Mouse (Mus musculus): ENCODE measurements around the gene Hes5. TPM values are rescaled to one million over a fixed set of nuclear protein-coding genes. Genes with fewer than 3 reads are reported as not detected.

The Hes5 gene
- polyA plus RNA-seq, 1 experiment: 0.47 TPM

GRCm38 (mm10) chr4:154948940-154949588 is 11.7 kb upstream of the Hes5 start:
- H3K4me1 ChIP-seq (ENCODE audit: control insufficient read depth, insufficient read depth, insufficient read length, low read length): peaks cover 8% of the 10 kb centered on the region; the same call in 1 of the 2 replicates
- no peak overlapping the region for H3K4me3 ChIP-seq (ENCODE audit: low read depth, low read length)
- TF ChIP-seq POLR2A (IDR thresholded peaks at IDR 0.05; ENCODE audit: low read depth, low read length): no peak
- no peak for TF ChIP-seq CTCF (IDR thresholded peaks at IDR 0.05; ENCODE audit: extremely low read depth, insufficient read length, insufficient replicate concordance, low read depth, low read length)
- 61% methylated on average over 6 of the region's 6 CpGs for WGBS
- H3K36me3 ChIP-seq (ENCODE audit: control insufficient read depth, insufficient read depth, low read length): no peaks in the 10 kb centered on the region
- H3K27me3 ChIP-seq (ENCODE audit: control insufficient read depth, insufficient read depth, low read length): peaks cover 35% of the 10 kb centered on the region
- H3K27ac ChIP-seq (ENCODE audit: insufficient read depth, low read depth, low read length): no peak overlapping the region

GRCm38 (mm10) chr4:154949589-154949982 is 11.1 kb upstream of the Hes5 start:
- no peak for TF ChIP-seq POLR2A (IDR thresholded peaks at IDR 0.05; ENCODE audit: low read depth, low read length)
- TF ChIP-seq CTCF (IDR thresholded peaks at IDR 0.05; ENCODE audit: extremely low read depth, insufficient read length, insufficient replicate concordance, low read depth, low read length): no peak
- Histone ChIP-seq H3K4me3 (ENCODE audit: low read depth, low read length) (no peak overlapping the region), H3K27me3 (ENCODE audit: control insufficient read depth, insufficient read depth, low read length) (peaks cover 35% of the 10 kb centered on the region), H3K4me1 (ENCODE audit: control insufficient read depth, insufficient read depth, insufficient read length, low read length) (peaks cover 8% of the 10 kb centered on the region; the same call in 1 of the 2 replicates), H3K27ac (ENCODE audit: insufficient read depth, low read depth, low read length) (no peak overlapping the region), H3K36me3 (ENCODE audit: control insufficient read depth, insufficient read depth, low read length) (no peaks in the 10 kb centered on the region)
- WGBS: 15% methylated on average over 16 of the region's 16 CpGs

- Histone ChIP-seq H3K27ac (ENCODE audit: insufficient read depth, low read depth, low read length) (no peak overlapping the region), H3K36me3 (ENCODE audit: control insufficient read depth, insufficient read depth, low read length) (no peaks in the 10 kb centered on the region), H3K4me1 (ENCODE audit: control insufficient read depth, insufficient read depth, insufficient read length, low read length) (0 out of 2 replicates have a peak, but pooled peaks cover 3% of the 10 kb centered on the region), H3K27me3 (ENCODE audit: control insufficient read depth, insufficient read depth, low read length) (peaks cover 35% of the 10 kb centered on the region), H3K4me3 (ENCODE audit: low read depth, low read length) (no peak overlapping the region)
- WGBS: 5% methylated on average over 26 of the region's 26 CpGs
- TF ChIP-seq POLR2A (IDR thresholded peaks at IDR 0.05; ENCODE audit: low read depth, low read length) (no peak), CTCF (IDR thresholded peaks at IDR 0.05; ENCODE audit: extremely low read depth, insufficient read length, insufficient replicate concordance, low read depth, low read length) (no peak)
These were observed 8.1 kb upstream of the Hes5 start for GRCm38 (mm10) chr4:154952461-154953241.

- no peak overlapping the region for H3K4me3 ChIP-seq (ENCODE audit: low read depth, low read length)
- 70% methylated on average over 9 of the region's 9 CpGs for WGBS
- peaks cover 7% of the 10 kb centered on the region; the same call in 1 of the 2 replicates for H3K4me1 ChIP-seq (ENCODE audit: control insufficient read depth, insufficient read depth, insufficient read length, low read length)
- peaks cover 38% of the 10 kb centered on the region for H3K27me3 ChIP-seq (ENCODE audit: control insufficient read depth, insufficient read depth, low read length)
- no peaks in the 10 kb centered on the region for H3K36me3 ChIP-seq (ENCODE audit: control insufficient read depth, insufficient read depth, low read length)
- TF ChIP-seq POLR2A (IDR thresholded peaks at IDR 0.05; ENCODE audit: low read depth, low read length): no peak
- no peak for TF ChIP-seq CTCF (IDR thresholded peaks at IDR 0.05; ENCODE audit: extremely low read depth, insufficient read length, insufficient replicate concordance, low read depth, low read length)
- H3K27ac ChIP-seq (ENCODE audit: insufficient read depth, low read depth, low read length): no peak overlapping the region
These were observed 4.1 kb upstream of the Hes5 start for GRCm38 (mm10) chr4:154956604-154957003.

- Histone ChIP-seq H3K27ac (ENCODE audit: insufficient read depth, low read depth, low read length) (no peak overlapping the region), H3K27me3 (ENCODE audit: control insufficient read depth, insufficient read depth, low read length) (peaks cover 37% of the 10 kb centered on the region), H3K4me1 (ENCODE audit: control insufficient read depth, insufficient read depth, insufficient read length, low read length) (peaks cover 8% of the 10 kb centered on the region), H3K36me3 (ENCODE audit: control insufficient read depth, insufficient read depth, low read length) (no peaks in the 10 kb centered on the region), H3K4me3 (ENCODE audit: low read depth, low read length) (no peak overlapping the region)
- TF ChIP-seq POLR2A (IDR thresholded peaks at IDR 0.05; ENCODE audit: low read depth, low read length) (no peak), CTCF (IDR thresholded peaks at IDR 0.05; ENCODE audit: extremely low read depth, insufficient read length, insufficient replicate concordance, low read depth, low read length) (no peak)
- WGBS: 68% methylated on average over 13 of the region's 13 CpGs
These were observed 3.3 kb upstream of the Hes5 start for GRCm38 (mm10) chr4:154957289-154957993.

- Histone ChIP-seq H3K36me3 (ENCODE audit: control insufficient read depth, insufficient read depth, low read length) (no peaks in the 10 kb centered on the region), H3K4me1 (ENCODE audit: control insufficient read depth, insufficient read depth, insufficient read length, low read length) (peaks cover 8% of the 10 kb centered on the region), H3K27me3 (ENCODE audit: control insufficient read depth, insufficient read depth, low read length) (peaks cover 29% of the 10 kb centered on the region), H3K4me3 (ENCODE audit: low read depth, low read length) (no peak overlapping the region), H3K27ac (ENCODE audit: insufficient read depth, low read depth, low read length) (no peak overlapping the region)
- 16% methylated on average over 15 of the region's 15 CpGs for WGBS
- no peak for TF ChIP-seq POLR2A (IDR thresholded peaks at IDR 0.05; ENCODE audit: low read depth, low read length)
These were observed 2.6 kb upstream of the Hes5 start for GRCm38 (mm10) chr4:154958171-154958570.

- H3K4me3 ChIP-seq (ENCODE audit: low read depth, low read length): no peak overlapping the region
- H3K36me3 ChIP-seq (ENCODE audit: control insufficient read depth, insufficient read depth, low read length): no peaks in the 10 kb centered on the region
- TF ChIP-seq POLR2A (IDR thresholded peaks at IDR 0.05; ENCODE audit: low read depth, low read length) (no peak), CTCF (IDR thresholded peaks at IDR 0.05; ENCODE audit: extremely low read depth, insufficient read length, insufficient replicate concordance, low read depth, low read length) (no peak)
- WGBS: 49% methylated on average over 8 of the region's 8 CpGs
- H3K27me3 ChIP-seq (ENCODE audit: control insufficient read depth, insufficient read depth, low read length): peaks cover 25% of the 10 kb centered on the region
- no peak overlapping the region for H3K27ac ChIP-seq (ENCODE audit: insufficient read depth, low read depth, low read length)
- H3K4me1 ChIP-seq (ENCODE audit: control insufficient read depth, insufficient read depth, insufficient read length, low read length): peaks cover 8% of the 10 kb centered on the region
These were observed 2.1 kb upstream of the Hes5 start for GRCm38 (mm10) chr4:154958621-154959020.

Measured in small intestine, adult 2 months (tissue).